Mouse (Mus musculus): ENCODE data around the gene Prr15. TPM values are rescaled to one million over a fixed set of nuclear protein-coding genes. Genes with fewer than 3 reads are reported as not detected.

Gene Prr15
- polyA plus RNA-seq, 1 experiment from 2014 or later, result 0.64 TPM

- Histone ChIP-seq H3K4me3 (no peak overlapping the region), H3K4me2 (replicated peaks) (no peak overlapping the region)
- 97% methylated on average over 1 of the region's 1 CpGs for WGBS
These were observed 19.9 kb upstream of the Prr15 start for GRCm38 (mm10) chr6:54305777-54306176.

GRCm38 (mm10) chr6:54313071-54313470 is 12.6 kb upstream of the Prr15 start:
- no peak overlapping the region for H3K4me3 ChIP-seq
- 94% methylated on average over 2 of the region's 2 CpGs for WGBS
- no peak overlapping the region for H3K4me2 ChIP-seq (replicated peaks)
- no peaks in the 10 kb centered on the region for H3K36me3 ChIP-seq
- no peak overlapping the region for H3K27ac ChIP-seq (replicated peaks)
- no peaks in the 10 kb centered on the region for H3K9me3 ChIP-seq
- no peaks in the 10 kb centered on the region for H3K27me3 ChIP-seq
- no peak overlapping the region for H3K9ac ChIP-seq (replicated peaks)
- no peaks in the 10 kb centered on the region for H3K4me1 ChIP-seq
- ATAC-seq (ENCODE audit: low FRiP score, low read depth), result no peak

More at GRCm38 (mm10) chr6:54305777-54306176, 19.9 kb upstream of the Prr15 start:
- H3K4me1 ChIP-seq, result no peaks in the 10 kb centered on the region
- no peaks in the 10 kb centered on the region for H3K9me3 ChIP-seq
- no peaks in the 10 kb centered on the region for H3K27me3 ChIP-seq
- H3K27ac ChIP-seq (replicated peaks), result no peak overlapping the region
- no peak for ATAC-seq (ENCODE audit: low FRiP score, low read depth)
- H3K36me3 ChIP-seq, result no peaks in the 10 kb centered on the region
- H3K9ac ChIP-seq (replicated peaks), result no peak overlapping the region

- H3K4me1 ChIP-seq, result no peaks in the 10 kb centered on the region
These were observed 7.0 kb upstream of the Prr15 start for GRCm38 (mm10) chr6:54318618-54319017.

GRCm38 (mm10) chr6:54319198-54319597 is 6.4 kb upstream of the Prr15 start:
- ATAC-seq (ENCODE audit: low FRiP score, low read depth), result no peak
- Histone ChIP-seq H3K9ac (replicated peaks) (no peak overlapping the region), H3K9me3 (no peaks in the 10 kb centered on the region), H3K27me3 (peaks cover 13% of the 10 kb centered on the region), H3K4me2 (replicated peaks) (no peak overlapping the region), H3K27ac (replicated peaks) (no peak overlapping the region), H3K4me3 (no peak overlapping the region), H3K4me1 (no peaks in the 10 kb centered on the region), H3K36me3 (no peaks in the 10 kb centered on the region)
- 66% methylated on average over 3 of the region's 3 CpGs for WGBS

More at GRCm38 (mm10) chr6:54318618-54319017, 7.0 kb upstream of the Prr15 start:
- Histone ChIP-seq H3K4me2 (replicated peaks) (no peak overlapping the region), H3K9ac (replicated peaks) (no peak overlapping the region), H3K36me3 (no peaks in the 10 kb centered on the region), H3K27ac (replicated peaks) (no peak overlapping the region), H3K9me3 (no peaks in the 10 kb centered on the region), H3K4me3 (no peak overlapping the region), H3K27me3 (peaks cover 8% of the 10 kb centered on the region)
- no peak for ATAC-seq (ENCODE audit: low FRiP score, low read depth)
- 91% methylated on average over 9 of the region's 9 CpGs for WGBS

GRCm38 (mm10) chr6:54320236-54320635 is 5.4 kb upstream of the Prr15 start:
- Histone ChIP-seq H3K4me2 (replicated peaks) (no peak overlapping the region), H3K4me1 (no peaks in the 10 kb centered on the region), H3K4me3 (no peak overlapping the region), H3K36me3 (no peaks in the 10 kb centered on the region), H3K27ac (replicated peaks) (no peak overlapping the region), H3K9me3 (no peaks in the 10 kb centered on the region), H3K27me3 (peaks cover 23% of the 10 kb centered on the region), H3K9ac (replicated peaks) (no peak overlapping the region)
- ATAC-seq (ENCODE audit: low FRiP score, low read depth), result no peak
- 93% methylated on average over 1 of the region's 1 CpGs for WGBS

- Histone ChIP-seq H3K36me3 (no peaks in the 10 kb centered on the region), H3K27ac (replicated peaks) (no peak overlapping the region), H3K9ac (replicated peaks) (peak overlapping the region; percentile 39), H3K27me3 (peaks cover 78% of the 10 kb centered on the region), H3K4me3 (peak overlapping the region; percentile 49), H3K9me3 (no peaks in the 10 kb centered on the region), H3K4me2 (replicated peaks) (peak overlapping the region; percentile 89), H3K4me1 (peaks cover 26% of the 10 kb centered on the region)
- peak; percentile 28; the same call in 1 of the 2 replicates for ATAC-seq (ENCODE audit: low FRiP score, low read depth)
- WGBS, result under 1% methylated on average over 53 of the region's 53 CpGs
These were observed 1.3 kb downstream of the Prr15 start for GRCm38 (mm10) chr6:54326671-54327625.

- WGBS, result 1% methylated on average over 28 of the region's 28 CpGs
- H3K4me3 ChIP-seq, result peak overlapping the region; percentile 49
- peak overlapping the region; percentile 39 for H3K9ac ChIP-seq (replicated peaks)
- no peaks in the 10 kb centered on the region for H3K36me3 ChIP-seq
- H3K4me2 ChIP-seq (replicated peaks), result peak overlapping the region; percentile 89
- ATAC-seq (ENCODE audit: low FRiP score, low read depth), result 0 out of 2 replicates have a peak, but pooled peaks have one; percentile 7
- no peaks in the 10 kb centered on the region for H3K9me3 ChIP-seq
- peaks cover 78% of the 10 kb centered on the region for H3K27me3 ChIP-seq
- no peak overlapping the region for H3K27ac ChIP-seq (replicated peaks)
- H3K4me1 ChIP-seq, result peaks cover 33% of the 10 kb centered on the region
These were observed 2.0 kb downstream of the Prr15 start for GRCm38 (mm10) chr6:54327626-54328003.

- 94% methylated on average over 5 of the region's 5 CpGs for WGBS
- H3K4me3 ChIP-seq, result no peak overlapping the region
- ATAC-seq (ENCODE audit: low FRiP score, low read depth), result no peak
- H3K27ac ChIP-seq (replicated peaks), result no peak overlapping the region
- no peak overlapping the region for H3K9ac ChIP-seq (replicated peaks)
- peaks cover 78% of the 10 kb centered on the region for H3K27me3 ChIP-seq
- no peaks in the 10 kb centered on the region for H3K36me3 ChIP-seq
- H3K9me3 ChIP-seq, result no peaks in the 10 kb centered on the region
- no peak overlapping the region for H3K4me2 ChIP-seq (replicated peaks)
- peaks cover 43% of the 10 kb centered on the region for H3K4me1 ChIP-seq
These were observed 3.1 kb downstream of the Prr15 start for GRCm38 (mm10) chr6:54328783-54329182.

GRCm38 (mm10) chr6:54329598-54329997 is 4.0 kb downstream of the Prr15 start:
- Histone ChIP-seq H3K27ac (replicated peaks) (no peak overlapping the region), H3K9ac (replicated peaks) (no peak overlapping the region), H3K4me3 (no peak overlapping the region), H3K4me2 (replicated peaks) (no peak overlapping the region), H3K27me3 (peaks cover 71% of the 10 kb centered on the region), H3K9me3 (no peaks in the 10 kb centered on the region), H3K4me1 (peaks cover 48% of the 10 kb centered on the region), H3K36me3 (no peaks in the 10 kb centered on the region)
- ATAC-seq (ENCODE audit: low FRiP score, low read depth), result no peak
- 89% methylated on average over 3 of the region's 3 CpGs for WGBS

- ATAC-seq (ENCODE audit: low FRiP score, low read depth), result no peak
- no peak overlapping the region for H3K27ac ChIP-seq (replicated peaks)
- no peaks in the 10 kb centered on the region for H3K9me3 ChIP-seq
- no peak overlapping the region for H3K4me2 ChIP-seq (replicated peaks)
- WGBS, result 68% methylated on average over 10 of the region's 10 CpGs
- H3K36me3 ChIP-seq, result no peaks in the 10 kb centered on the region
- no peak overlapping the region for H3K4me3 ChIP-seq
- H3K27me3 ChIP-seq, result peaks cover 71% of the 10 kb centered on the region
- H3K4me1 ChIP-seq, result peaks cover 48% of the 10 kb centered on the region
- H3K9ac ChIP-seq (replicated peaks), result no peak overlapping the region
These were observed 4.5 kb downstream of the Prr15 start for GRCm38 (mm10) chr6:54330166-54330565.

GRCm38 (mm10) chr6:54331765-54332164 is 6.1 kb downstream of the Prr15 start:
- peaks cover 40% of the 10 kb centered on the region for H3K4me1 ChIP-seq
- H3K27me3 ChIP-seq, result peaks cover 60% of the 10 kb centered on the region
- H3K36me3 ChIP-seq, result no peaks in the 10 kb centered on the region
- no peak overlapping the region for H3K27ac ChIP-seq (replicated peaks)
- no peak overlapping the region for H3K4me3 ChIP-seq
- H3K9me3 ChIP-seq, result no peaks in the 10 kb centered on the region
- ATAC-seq (ENCODE audit: low FRiP score, low read depth), result peak; percentile 79
- H3K9ac ChIP-seq (replicated peaks), result no peak overlapping the region
- WGBS, result 32% methylated on average over 10 of the region's 10 CpGs
- H3K4me2 ChIP-seq (replicated peaks), result no peak overlapping the region

- H3K4me1 ChIP-seq, result peaks cover 35% of the 10 kb centered on the region
- H3K27ac ChIP-seq (replicated peaks), result no peak overlapping the region
- H3K36me3 ChIP-seq, result no peaks in the 10 kb centered on the region
- WGBS, result 39% methylated on average over 8 of the region's 8 CpGs
- H3K4me3 ChIP-seq, result no peak overlapping the region
- H3K27me3 ChIP-seq, result peaks cover 56% of the 10 kb centered on the region
- H3K9me3 ChIP-seq, result no peaks in the 10 kb centered on the region
- 0 out of 2 replicates have a peak, but pooled peaks have one; percentile 31 for ATAC-seq (ENCODE audit: low FRiP score, low read depth)
- no peak overlapping the region for H3K9ac ChIP-seq (replicated peaks)
- H3K4me2 ChIP-seq (replicated peaks), result no peak overlapping the region
These were observed 6.6 kb downstream of the Prr15 start for GRCm38 (mm10) chr6:54332203-54332602.
